Mouse (Mus musculus) limb, embryonic 11.5 days (tissue): Measurements from ENCODE around the gene 4930467E23Rik. TPM values are rescaled to one million over a fixed set of nuclear protein-coding genes. Genes with fewer than 3 reads are reported as not detected.
"Not testable (repeated sequence)": the region's sequence is repeated elsewhere in the genome, so short reads cannot be mapped to it uniquely, and the experiment has no call there.

Source experiments
- ATAC-seq: fragments of 200-750 bp; cut with Nextera tagmentation; 2 replicates; pipeline ENCODE4 v1.8.0; 2017; ENCODE audit warnings: low read depth; ENCODE audit not compliant: insufficient number of reproducible peaks, low FRiP score, low TSS enrichment
- DNase-seq: peaks from one replicate; pipeline ENCODE4 v3.0.0-alpha.2; 2015; ENCODE audit warnings: low spot score
- H3K27ac ChIP-seq: fragments of 300-500 bp; sonication (generic); replicated peaks from 2 replicates; pipeline ENCODE4 v1.5.1; 2014; ENCODE audit warnings: low read depth, mild to moderate bottlenecking, low read length
- H3K27me3 ChIP-seq: fragments of 300-500 bp; sonication (generic); 2 replicates; pipeline ENCODE4 v1.6.1; 2014; ENCODE audit warnings: mild to moderate bottlenecking, low read length, mixed read lengths; ENCODE audit not compliant: control insufficient read depth, insufficient read depth
- H3K36me3 ChIP-seq: fragments of 300-500 bp; sonication (generic); 2 replicates; pipeline ENCODE4 v1.6.1; 2014; ENCODE audit warnings: mild to moderate bottlenecking, low read length, moderate library complexity, mixed read lengths; ENCODE audit not compliant: control insufficient read depth, insufficient read depth
- H3K4me1 ChIP-seq: fragments of 300-500 bp; sonication (generic); 2 replicates; pipeline ENCODE4 v1.6.1; 2014; ENCODE audit warnings: low read length, mixed read lengths; ENCODE audit not compliant: control insufficient read depth, insufficient read depth
- H3K4me2 ChIP-seq: fragments of 300-500 bp; sonication (generic); 2 replicates; pipeline ENCODE4 v1.6.1; 2014; ENCODE audit warnings: low read depth, mild to moderate bottlenecking, moderate library complexity; ENCODE audit not compliant: severe bottlenecking
- H3K4me3 ChIP-seq: fragments of 300-500 bp; sonication (generic); 2 replicates; pipeline ENCODE4 v1.5.1; 2014; ENCODE audit warnings: low read depth, low read length
- H3K9ac ChIP-seq: fragments of 300-500 bp; sonication (generic); 2 replicates; pipeline ENCODE4 v1.6.1; 2014; ENCODE audit warnings: mild to moderate bottlenecking, low read length
- H3K9me3 ChIP-seq: fragments of 300-500 bp; sonication (generic); 2 replicates; pipeline ENCODE4 v1.6.1; 2016; ENCODE audit warnings: low read length; ENCODE audit not compliant: control insufficient read depth
- WGBS: fragments of 180-500 bp; shearing (Covaris S2); extraction: QIAGEN DNeasy Blood & Tissue Kit; methylation state at CpG from one replicate; pipeline ENCODE4 v1.1.7; 2014; 5-methylcytosine and 5-hydroxymethylcytosine counted together
- polyA plus RNA-seq: library from polyadenylated mRNA; unstranded; fragments of >200 nt; fragmentation: Nextera tagmentation; extraction: Ambion mirVana; gene quantifications from 2 replicates; pipeline ENCODE4 v1.2.1, GENCODE M21; 2014

The 4930467E23Rik gene
- polyA plus RNA-seq, 1 experiment from 2014 or later, result 0.05 TPM

- WGBS, result 91% methylated on average over 2 of the region's 2 CpGs
- H3K36me3 ChIP-seq, result not testable (repeated sequence)
Observed at GRCm38 (mm10) chr8:19714426-19714825, 14.9 kb upstream of the 4930467E23Rik start.

GRCm38 (mm10) chr8:19715266-19715665 is 14.1 kb upstream of the 4930467E23Rik start:
- H3K4me2 ChIP-seq, ATAC-seq, H3K27ac ChIP-seq, H3K36me3 ChIP-seq, H3K27me3 ChIP-seq, H3K9me3 ChIP-seq, H3K4me1 ChIP-seq, H3K4me3 ChIP-seq, DNase-seq, H3K9ac ChIP-seq: not testable (repeated sequence)
- 88% methylated on average over 3 of the region's 3 CpGs for WGBS

More at GRCm38 (mm10) chr8:19714426-19714825, 14.9 kb upstream of the 4930467E23Rik start:
- not testable (repeated sequence) for DNase-seq, H3K9me3 ChIP-seq, H3K27me3 ChIP-seq, H3K4me2 ChIP-seq, H3K27ac ChIP-seq, H3K4me1 ChIP-seq, H3K9ac ChIP-seq, ATAC-seq, H3K4me3 ChIP-seq

GRCm38 (mm10) chr8:19717851-19718250 is 11.5 kb upstream of the 4930467E23Rik start:
- not testable (repeated sequence) for H3K4me2 ChIP-seq, H3K4me3 ChIP-seq, H3K36me3 ChIP-seq, H3K27me3 ChIP-seq, H3K27ac ChIP-seq, H3K9ac ChIP-seq, ATAC-seq, H3K9me3 ChIP-seq, DNase-seq, H3K4me1 ChIP-seq
- 95% methylated on average over 3 of the region's 3 CpGs for WGBS

GRCm38 (mm10) chr8:19719513-19719912 is 9.9 kb upstream of the 4930467E23Rik start:
- not testable (repeated sequence) for H3K9me3 ChIP-seq, H3K4me1 ChIP-seq, H3K9ac ChIP-seq, H3K27me3 ChIP-seq, H3K4me2 ChIP-seq, H3K36me3 ChIP-seq, DNase-seq, H3K27ac ChIP-seq, ATAC-seq, H3K4me3 ChIP-seq
- WGBS, result 82% methylated on average over 3 of the region's 3 CpGs

GRCm38 (mm10) chr8:19724871-19725270 is 4.5 kb upstream of the 4930467E23Rik start:
- not testable (repeated sequence) for H3K27ac ChIP-seq, H3K9ac ChIP-seq, H3K4me2 ChIP-seq, H3K36me3 ChIP-seq, ATAC-seq, H3K4me1 ChIP-seq, H3K27me3 ChIP-seq, DNase-seq, H3K4me3 ChIP-seq, H3K9me3 ChIP-seq
- 60% methylated on average over 2 of the region's 2 CpGs for WGBS

- not testable (repeated sequence) for H3K4me3 ChIP-seq, H3K4me2 ChIP-seq, H3K9me3 ChIP-seq, H3K4me1 ChIP-seq, H3K27ac ChIP-seq, H3K9ac ChIP-seq, ATAC-seq, H3K27me3 ChIP-seq, DNase-seq, H3K36me3 ChIP-seq
Observed at GRCm38 (mm10) chr8:19751773-19752172, 22.4 kb downstream of the 4930467E23Rik start.

- H3K9me3 ChIP-seq, H3K36me3 ChIP-seq, H3K4me3 ChIP-seq, DNase-seq, ATAC-seq, H3K27ac ChIP-seq, H3K4me2 ChIP-seq, H3K9ac ChIP-seq, H3K27me3 ChIP-seq, H3K4me1 ChIP-seq: not testable (repeated sequence)
- WGBS, result 77% methylated on average over 2 of the region's 3 CpGs
Observed at GRCm38 (mm10) chr8:19754178-19754577, 24.8 kb downstream of the 4930467E23Rik start.

GRCm38 (mm10) chr8:19754961-19755360 is 25.6 kb downstream of the 4930467E23Rik start:
- not testable (repeated sequence) for H3K4me3 ChIP-seq, DNase-seq, H3K27ac ChIP-seq, H3K9ac ChIP-seq, H3K9me3 ChIP-seq, H3K4me1 ChIP-seq, ATAC-seq, H3K4me2 ChIP-seq, H3K36me3 ChIP-seq, H3K27me3 ChIP-seq
- 86% methylated on average over 3 of the region's 3 CpGs for WGBS

- 81% methylated on average over 5 of the region's 5 CpGs for WGBS
Observed at GRCm38 (mm10) chr8:19761660-19762059, 32.3 kb downstream of the 4930467E23Rik start.

More at GRCm38 (mm10) chr8:19761660-19762059, 32.3 kb downstream of the 4930467E23Rik start:
- H3K27me3 ChIP-seq, DNase-seq, H3K27ac ChIP-seq, H3K4me1 ChIP-seq, H3K4me3 ChIP-seq, H3K4me2 ChIP-seq, H3K9me3 ChIP-seq, H3K36me3 ChIP-seq, ATAC-seq, H3K9ac ChIP-seq: not testable (repeated sequence)
